Mouse (Mus musculus): Measurements from ENCODE around the gene Prss48. TPM values are rescaled to one million over a fixed set of nuclear protein-coding genes. Genes with fewer than 3 reads are reported as not detected.

Prss48 gene
- polyA plus RNA-seq, 1 experiment: not detected

DNA sequence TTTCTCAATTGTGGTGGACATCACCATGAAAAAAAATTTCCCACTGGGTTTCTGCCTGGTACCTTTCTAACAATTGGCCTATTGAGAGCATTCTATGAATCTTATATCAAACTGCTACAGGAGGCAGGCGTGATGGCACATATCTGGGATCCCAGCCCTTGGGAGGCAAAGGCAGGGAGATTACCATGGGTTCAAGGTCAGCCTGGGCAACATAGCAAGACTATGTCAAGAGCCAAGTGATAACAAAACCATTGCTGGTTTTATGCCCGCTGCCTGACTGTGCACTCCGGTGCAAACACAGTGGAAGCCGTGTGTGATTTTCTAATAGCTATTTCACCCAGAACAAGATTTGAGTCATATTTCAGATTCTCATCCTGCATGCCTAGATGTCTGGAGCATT is 51.4 kb downstream of the Prss48 start:
- H3K27me3 ChIP-seq (ENCODE audit: control insufficient read depth, insufficient read depth, insufficient read length): no peaks in the 10 kb centered on the region
- no peaks in the 10 kb centered on the region for H3K36me3 ChIP-seq (ENCODE audit: control insufficient read depth, insufficient read depth)
- no peak overlapping the region for H3K4me2 ChIP-seq (ENCODE audit: low read depth)
- no peaks in the 10 kb centered on the region for H3K79me2 ChIP-seq (ENCODE audit: control insufficient read depth, insufficient read depth)
- TF ChIP-seq SRF (IDR thresholded peaks at IDR 0.05; ENCODE audit: control insufficient read depth, insufficient read length, low read depth): no peak
- TF ChIP-seq MYOD1 (IDR thresholded peaks at IDR 0.05; ENCODE audit: control insufficient read depth in 1 of 3, insufficient read length in 2 of 3, low read depth in 2 of 3): no peak
- no peak for TF ChIP-seq POLR2A (IDR thresholded peaks at IDR 0.05; ENCODE audit: insufficient read length, low read depth)
- TF ChIP-seq POLR2AphosphoS2 (IDR thresholded peaks at IDR 0.05; ENCODE audit: insufficient read length, low read depth): no peak
- TF ChIP-seq CEBPB (IDR thresholded peaks at IDR 0.05; ENCODE audit: insufficient read depth, poor library complexity, severe bottlenecking): no peak
- TF ChIP-seq MAX (IDR thresholded peaks at IDR 0.05; ENCODE audit: low read depth): no peak
- no peak for TF ChIP-seq MYOG (IDR thresholded peaks at IDR 0.05; ENCODE audit: control insufficient read depth in 1 of 3, insufficient read depth in 1 of 3, insufficient read length in 2 of 3, low read depth in 2 of 3)
- no peak for TF ChIP-seq USF1 (IDR thresholded peaks at IDR 0.05; ENCODE audit: low read depth)
- TF ChIP-seq TCF12 (IDR thresholded peaks at IDR 0.05; ENCODE audit: insufficient read depth, poor library complexity, severe bottlenecking): no peak
- no peak for TF ChIP-seq TCF3 (IDR thresholded peaks at IDR 0.05; ENCODE audit: insufficient read length, low read depth)
- H3K4me3 ChIP-seq: no peak overlapping the region
- no peak overlapping the region for H3ac ChIP-seq (ENCODE audit: control insufficient read depth, insufficient read length)

Other genes starting within 250 kb of the Prss48 start
- gene Fam160a1, start 185.2 kb downstream of the Prss48 start, polyA plus RNA-seq (2012; fragmentation: generic; extraction: Trizol): 13.2 TPM
- 1.4 TPM for gene Glt28d2, start 115.0 kb downstream of the Prss48 start, polyA plus RNA-seq (2012; fragmentation: generic; extraction: Trizol)
- 8.7 TPM for gene Gm37240, start 115.0 kb downstream of the Prss48 start, polyA plus RNA-seq (2012; fragmentation: generic; extraction: Trizol)
- gene Sh3d19, start 31.4 kb downstream of the Prss48 start, polyA plus RNA-seq (2012; fragmentation: generic; extraction: Trizol): 7.0 TPM
- 428 TPM for gene Rps3a1, start 140.2 kb upstream of the Prss48 start, polyA plus RNA-seq (2012; fragmentation: generic; extraction: Trizol)
- gene Lrba, start 222.2 kb upstream of the Prss48 start, polyA plus RNA-seq (2012; fragmentation: generic; extraction: Trizol): 5.6 TPM

Data from myocyte (in vitro differentiated cells).